Mouse (Mus musculus) forelimb bud, embryonic 11.5 days (tissue): Measurements from ENCODE around the gene Klk1b4.
"Not testable (repeated sequence)": the region's sequence is repeated elsewhere in the genome, so short reads cannot be mapped to it uniquely, and the experiment has no call there.

Experiments
- DNase-seq: peaks from one replicate; pipeline ENCODE4 v3.0.0-alpha.2; 2012; ENCODE audit warnings: low read depth, low spot score

Klk1b4 gene

GRCm38 (mm10) chr7:44207135-44207534 lies at the start of gene Klk1b4:
Gene Klk1b4 (plus strand): TSS chr7:44207435.
- not testable (repeated sequence) for DNase-seq

- DNase-seq, result no peak
These were observed 27.8 kb upstream of the Klk1b4 start for GRCm38 (mm10) chr7:44179299-44180045.

DNA sequence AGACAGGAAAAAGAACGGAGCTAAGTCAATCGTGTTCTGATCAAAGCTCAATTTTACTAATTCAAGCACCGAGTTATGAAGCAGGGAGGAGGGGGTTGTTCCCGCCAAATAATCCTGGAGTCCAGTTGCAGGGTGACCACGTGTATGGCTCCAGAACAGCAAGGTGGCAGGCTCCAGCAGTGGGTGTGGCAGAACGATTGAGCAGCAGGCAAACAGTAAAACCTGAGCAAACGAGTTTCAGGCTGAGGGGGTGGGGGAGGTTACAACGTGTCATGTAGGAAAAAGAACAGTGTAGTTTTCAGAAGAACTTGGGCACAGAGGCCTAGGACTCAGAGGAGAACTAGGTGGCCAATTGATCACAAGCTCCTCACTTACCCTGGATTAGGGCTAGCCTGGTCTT lies 20.7 kb upstream of the Klk1b4 start:
- DNase-seq, result not testable (repeated sequence)

- not testable (repeated sequence) for DNase-seq
These were observed 19.3 kb upstream of the Klk1b4 start, which contains the start of gene Klk1b24 for GRCm38 (mm10) chr7:44187936-44188335. Gene Klk1b24 (plus strand): TSS chr7:44188236.

GRCm38 (mm10) chr7:44193466-44193865 lies 13.8 kb upstream of the Klk1b4 start:
- not testable (repeated sequence) for DNase-seq

GRCm38 (mm10) chr7:44197891-44198290 lies 9.3 kb upstream of the Klk1b4 start, which contains the start of gene Klk1b3:
Gene Klk1b3 (plus strand): TSS chr7:44198191.
- no peak for DNase-seq

DNA sequence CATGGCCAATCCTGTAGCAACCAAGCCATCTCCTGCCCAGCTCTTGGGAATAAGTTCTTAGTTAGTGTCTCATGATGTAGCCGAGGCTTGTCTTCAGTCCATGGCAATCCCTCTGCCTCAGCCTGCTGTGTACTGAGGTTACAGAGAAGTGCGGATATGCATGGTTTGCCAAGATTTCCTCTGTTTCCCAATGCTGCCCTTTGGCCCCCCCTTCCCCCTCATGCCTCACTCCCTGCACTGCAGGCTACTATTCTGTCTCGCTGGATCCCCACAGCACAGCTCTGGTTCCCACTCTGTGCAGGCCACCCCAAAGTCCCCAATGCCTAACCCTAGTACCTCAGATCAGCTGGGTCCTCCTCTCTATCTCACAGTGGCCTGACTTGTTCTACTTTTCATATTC lies 1.1 kb downstream of the Klk1b4 start:
- DNase-seq, result no peak

DNA sequence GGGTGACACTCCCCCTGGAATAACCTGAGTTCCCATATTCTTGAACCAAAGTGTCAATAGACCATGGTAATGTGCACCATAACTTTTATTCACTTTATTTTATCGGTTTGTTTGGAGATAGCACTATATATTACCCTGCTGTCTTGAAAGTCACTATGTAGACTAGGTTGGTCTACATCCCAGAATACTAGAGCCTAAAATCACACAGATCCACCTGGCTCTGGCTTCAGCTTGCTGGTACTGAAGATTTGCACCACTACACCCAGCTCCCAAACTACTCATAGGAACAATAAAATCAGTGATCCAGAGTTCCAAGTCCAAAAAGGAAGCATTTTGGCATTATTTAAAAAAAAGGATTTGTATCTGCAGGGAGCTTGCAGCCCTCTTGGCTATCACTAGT lies 8.4 kb downstream of the Klk1b4 start, which contains the start of gene Klk1b5:
Klk1b5 (plus strand) TSS at position 301 of the 400 bp plus-strand sequence.
- no peak for DNase-seq

- not testable (repeated sequence) for DNase-seq
These were observed 14.4 kb downstream of the Klk1b4 start for GRCm38 (mm10) chr7:44221601-44222000.

GRCm38 (mm10) chr7:44222335-44222734 lies 15.1 kb downstream of the Klk1b4 start:
- DNase-seq, result not testable (repeated sequence)

GRCm38 (mm10) chr7:44225076-44225475 lies 17.8 kb downstream of the Klk1b4 start, which contains the start of gene Klk1:
Gene Klk1 (plus strand): TSS chr7:44225360.
- no peak for DNase-seq

DNA sequence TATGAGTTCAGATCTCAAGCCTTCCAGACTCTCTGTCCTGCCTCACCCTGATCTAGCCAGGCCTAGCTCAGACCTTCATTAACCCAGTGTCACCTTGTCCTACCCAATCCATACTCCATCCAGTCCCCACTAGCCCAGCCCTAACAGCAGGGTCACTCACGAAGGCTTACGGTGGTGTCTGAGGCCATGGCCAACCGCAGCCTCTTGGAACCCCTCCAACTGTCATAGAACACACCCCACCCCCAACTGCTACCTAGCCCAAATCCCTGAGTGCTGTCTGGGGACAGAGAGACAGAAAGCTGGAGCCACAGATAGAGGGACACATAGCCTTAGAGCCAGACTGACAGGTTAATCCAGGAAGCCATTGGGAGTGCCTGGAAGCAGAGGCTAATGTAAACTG lies 28.7 kb downstream of the Klk1b4 start, which contains the start of gene Gm36864:
Gm36864 (plus strand) TSS at position 269 of the 400 bp plus-strand sequence.
- DNase-seq, result no peak

GRCm38 (mm10) chr7:44239913-44240312 lies 32.7 kb downstream of the Klk1b4 start:
- no peak for DNase-seq

GRCm38 (mm10) chr7:44240712-44241111 lies 33.5 kb downstream of the Klk1b4 start:
- no peak for DNase-seq

GRCm38 (mm10) chr7:44241163-44241562 lies 33.9 kb downstream of the Klk1b4 start:
- DNase-seq, result no peak

DNA sequence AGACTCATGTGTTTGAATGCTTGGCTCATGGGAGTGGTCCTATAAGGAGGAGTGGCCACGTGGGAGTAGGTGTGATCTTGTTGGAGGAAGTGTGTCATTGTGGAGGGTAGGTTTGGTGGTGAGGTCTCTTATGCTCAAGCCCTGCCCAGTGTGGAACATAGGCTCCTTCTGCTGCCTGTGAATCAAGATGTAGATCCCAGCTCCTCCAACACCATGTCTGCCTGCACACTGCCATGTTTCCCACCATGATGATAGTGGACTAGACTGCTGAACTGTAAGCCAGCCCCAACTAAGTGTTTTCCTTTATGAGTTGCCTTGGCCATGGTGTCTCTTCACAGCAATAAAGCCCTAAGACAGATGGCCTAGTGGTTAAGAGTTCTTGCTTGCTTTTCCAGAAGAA lies 36.8 kb downstream of the Klk1b4 start:
- no peak for DNase-seq

DNA sequence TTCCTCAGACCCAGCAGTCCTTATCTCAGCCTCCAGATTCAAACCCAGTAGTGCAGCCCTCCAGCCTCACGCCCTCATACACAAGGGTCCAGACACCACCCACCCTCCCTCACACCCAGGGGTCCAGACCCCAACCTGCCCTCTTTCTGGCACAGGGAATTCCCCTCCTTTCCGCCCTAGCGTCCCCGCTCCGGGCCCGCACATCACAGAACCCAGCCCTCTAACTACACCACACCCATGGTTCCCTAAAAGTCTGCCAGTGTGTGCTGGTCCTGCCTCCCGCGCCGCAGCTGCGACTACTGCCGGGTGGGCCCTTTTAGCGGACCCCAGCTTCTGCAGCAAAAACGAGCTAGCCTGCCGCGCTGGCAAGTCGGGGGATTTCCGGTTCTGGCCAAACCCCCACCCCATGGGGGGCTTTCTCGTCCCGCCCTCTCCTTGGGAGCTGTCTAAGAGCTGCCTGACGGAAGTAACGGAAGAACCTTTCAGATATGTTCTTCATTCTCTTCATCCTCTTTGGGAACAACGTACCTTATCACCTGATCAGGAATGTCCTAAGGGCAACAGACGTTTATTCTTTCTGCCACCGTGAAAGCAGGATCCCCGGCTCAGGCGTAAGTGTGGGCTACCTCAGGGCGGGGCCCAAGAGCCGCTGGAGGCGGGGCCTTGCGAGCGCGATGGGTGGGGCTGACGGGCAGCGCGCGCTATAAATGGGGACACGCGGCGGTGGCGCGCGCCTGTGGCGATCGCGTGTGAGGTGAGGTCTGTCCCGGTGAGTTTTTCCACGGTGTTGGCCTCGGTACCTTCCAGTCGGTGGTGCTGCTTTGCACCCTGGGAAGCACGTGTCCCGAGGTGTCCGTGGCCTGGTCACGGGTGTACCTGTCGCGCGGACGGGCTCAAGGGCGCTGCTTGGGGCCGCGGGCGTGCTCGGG lies 39.1 kb downstream of the Klk1b4 start, which contains the start of the genes 1700028J19Rik and 2410002F23Rik:
1700028J19Rik (minus strand) TSS at position 641 of the 929 bp plus-strand sequence.
2410002F23Rik (plus strand) TSS at position 668 of the 929 bp plus-strand sequence.
- DNase-seq, result peak; percentile 94

GRCm38 (mm10) chr7:44246984-44247470 lies 39.8 kb downstream of the Klk1b4 start:
- DNase-seq, result peak; percentile 54

- DNase-seq, result no peak
These were observed 40.7 kb downstream of the Klk1b4 start for GRCm38 (mm10) chr7:44247971-44248370.

DNA sequence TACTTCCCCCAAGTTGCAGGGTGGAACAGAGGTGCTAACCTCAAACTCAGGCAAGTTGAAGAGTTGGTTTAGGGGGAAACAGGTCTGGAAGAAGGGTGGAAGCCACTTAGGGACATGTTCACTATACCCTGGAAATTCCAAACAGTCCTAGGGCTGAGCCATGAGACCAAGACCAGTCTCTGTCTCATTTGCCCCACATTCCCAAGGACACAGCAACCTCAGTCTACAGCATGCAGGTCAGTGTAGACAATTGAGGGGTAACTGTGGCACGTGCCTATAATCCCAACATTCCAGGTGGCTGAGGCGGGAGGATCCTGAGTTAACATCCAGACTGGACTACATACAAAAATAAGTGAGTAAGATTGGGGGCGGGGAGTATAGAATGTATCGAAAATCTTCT lies 42.0 kb downstream of the Klk1b4 start:
- DNase-seq, result no peak

DNA sequence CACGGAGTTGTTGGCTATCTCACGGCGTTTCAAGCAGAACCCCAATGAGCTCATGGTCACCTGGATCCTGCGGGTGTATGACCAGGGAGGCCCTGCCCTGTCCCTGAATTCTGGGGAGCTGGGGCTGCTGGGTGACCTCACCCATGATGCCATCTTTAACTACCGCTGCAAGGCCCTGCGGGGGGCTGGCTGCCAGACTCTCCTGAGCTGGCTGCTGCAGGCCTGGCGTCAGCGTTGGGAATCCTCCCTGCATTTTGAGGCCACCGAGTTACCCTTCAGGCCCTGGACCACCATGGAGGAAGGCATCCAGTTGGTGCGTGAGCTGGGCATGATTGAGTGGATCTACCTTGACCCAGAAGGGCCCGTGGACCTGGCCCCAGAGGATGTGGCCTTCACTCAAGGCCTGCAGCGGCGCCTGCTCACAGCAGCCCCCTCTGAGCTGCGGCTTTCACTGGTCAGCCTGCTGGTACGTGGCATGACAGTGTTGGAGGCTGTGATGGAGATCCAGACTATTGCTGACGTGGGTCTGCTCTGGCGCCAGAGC lies 43.6 kb downstream of the Klk1b4 start:
- DNase-seq, result not testable (repeated sequence)
